Mouse (Mus musculus): ENCODE results near the gene Afmid. TPM values are rescaled to one million over a fixed set of nuclear protein-coding genes. Genes with fewer than 3 reads are reported as not detected.

Gene Afmid
- 17.5 and 20.8 TPM in 2 replicates for polyA plus RNA-seq (2015; fragmentation: Nextera tagmentation; extraction: Ambion mirVana)

GRCm38 (mm10) chr11:117825333-117826101 is at the start of gene Afmid, which contains the start of gene Tk1:
TSS of gene Afmid (plus strand) at chr11:117825924.
TSS of gene Tk1 (minus strand) at chr11:117826092.
- Histone ChIP-seq H3K27ac (ENCODE audit: low read length) (peak within 1 kb of the TSS; percentile 99), H3K4me1 (ENCODE audit: control insufficient read depth, insufficient read depth, low read length) (peaks cover 76% of the 10 kb centered on the region), H3K4me3 (ENCODE audit: low read length) (peak within 1 kb of the TSS; percentile 74), H3K9ac (ENCODE audit: low read length) (peak within 1 kb of the TSS; percentile 82), H3K27me3 (ENCODE audit: control insufficient read depth, insufficient read depth, low read length) (no peaks in the 10 kb centered on the region), H3K4me2 (ENCODE audit: low read depth, low read length) (peak within 1 kb of the TSS; percentile 90), H3K9me3 (replicated peaks; ENCODE audit: control insufficient read depth, low read length) (no peaks in the 10 kb centered on the region), H3K36me3 (ENCODE audit: control insufficient read depth, insufficient read depth) (peaks cover 13% of the 10 kb centered on the region; the same call in 1 of the 2 replicates)
- peak; percentile 18 for ATAC-seq (replicated peaks; ENCODE audit: extremely low read depth, insufficient read depth, low FRiP score)
- under 1% methylated on average over 34 of the region's 34 CpGs for WGBS

DNA sequence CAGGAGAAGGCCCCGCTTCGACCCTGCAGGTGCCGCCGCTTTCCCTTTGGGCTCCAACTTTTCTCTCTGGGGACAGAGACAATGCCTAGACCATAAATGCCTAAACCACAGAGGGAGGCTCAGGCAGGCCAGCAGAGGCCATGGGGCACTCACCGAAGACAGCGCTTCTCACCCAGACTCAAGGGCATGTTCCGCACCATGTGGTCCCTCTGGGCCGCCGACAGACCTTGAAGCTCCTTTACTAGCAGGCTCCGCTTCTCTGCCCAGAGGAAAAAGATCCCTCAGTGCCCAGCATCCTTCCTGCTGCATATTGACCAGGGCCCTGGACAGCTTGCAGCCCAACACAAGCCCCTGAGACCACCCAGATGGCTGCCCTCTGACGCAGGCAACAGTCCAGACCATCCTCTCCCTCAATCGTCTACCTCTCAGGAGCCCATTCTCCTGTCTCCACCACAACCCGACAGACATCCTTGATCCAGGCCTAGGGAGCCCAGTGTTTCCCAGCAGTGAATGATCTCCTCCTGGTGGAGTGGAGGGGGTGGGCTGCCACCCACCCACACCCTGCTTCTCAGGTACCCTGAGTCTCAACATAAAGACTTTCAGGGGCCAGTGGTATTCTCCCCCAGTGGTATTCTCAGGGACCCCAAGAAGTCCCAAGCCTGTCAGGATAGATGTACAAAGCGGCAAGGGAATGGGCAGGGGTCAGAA is 49.5 kb upstream of the Afmid start:
- 91% methylated on average over 14 of the region's 14 CpGs for WGBS
- no peaks in the 10 kb centered on the region for H3K27me3 ChIP-seq (ENCODE audit: control insufficient read depth, insufficient read depth, low read length)
- peaks cover 17% of the 10 kb centered on the region for H3K4me1 ChIP-seq (ENCODE audit: control insufficient read depth, insufficient read depth, low read length)
- H3K9me3 ChIP-seq (replicated peaks; ENCODE audit: control insufficient read depth, low read length) = no peaks in the 10 kb centered on the region
- peaks cover 5% of the 10 kb centered on the region; the same call in 1 of the 2 replicates for H3K36me3 ChIP-seq (ENCODE audit: control insufficient read depth, insufficient read depth)
- H3K27ac ChIP-seq (ENCODE audit: low read length) = no peak overlapping the region
- H3K4me3 ChIP-seq (ENCODE audit: low read length) = no peak overlapping the region
- no peak overlapping the region for H3K4me2 ChIP-seq (ENCODE audit: low read depth, low read length)
- ATAC-seq (replicated peaks; ENCODE audit: extremely low read depth, insufficient read depth, low FRiP score) = no peak
- no peak overlapping the region for H3K9ac ChIP-seq (ENCODE audit: low read length)

- H3K9me3 ChIP-seq (replicated peaks; ENCODE audit: control insufficient read depth, low read length) = no peaks in the 10 kb centered on the region
- 88% methylated on average over 5 of the region's 5 CpGs for WGBS
- no peak overlapping the region for H3K4me2 ChIP-seq (ENCODE audit: low read depth, low read length)
- H3K27ac ChIP-seq (ENCODE audit: low read length) = no peak overlapping the region
- H3K27me3 ChIP-seq (ENCODE audit: control insufficient read depth, insufficient read depth, low read length) = no peaks in the 10 kb centered on the region
- no peak overlapping the region for H3K9ac ChIP-seq (ENCODE audit: low read length)
- peaks cover 25% of the 10 kb centered on the region for H3K4me1 ChIP-seq (ENCODE audit: control insufficient read depth, insufficient read depth, low read length)
- no peak overlapping the region for H3K4me3 ChIP-seq (ENCODE audit: low read length)
- no peak for ATAC-seq (replicated peaks; ENCODE audit: extremely low read depth, insufficient read depth, low FRiP score)
- H3K36me3 ChIP-seq (ENCODE audit: control insufficient read depth, insufficient read depth) = no peaks in the 10 kb centered on the region; the same call in 1 of the 2 replicates
Measured at GRCm38 (mm10) chr11:117777111-117777510, 48.6 kb upstream of the Afmid start.

- no peaks in the 10 kb centered on the region; the same call in 1 of the 2 replicates for H3K36me3 ChIP-seq (ENCODE audit: control insufficient read depth, insufficient read depth)
- 94% methylated on average over 11 of the region's 11 CpGs for WGBS
- peaks cover 31% of the 10 kb centered on the region for H3K4me1 ChIP-seq (ENCODE audit: control insufficient read depth, insufficient read depth, low read length)
- H3K9me3 ChIP-seq (replicated peaks; ENCODE audit: control insufficient read depth, low read length) = no peaks in the 10 kb centered on the region
- H3K4me2 ChIP-seq (ENCODE audit: low read depth, low read length) = no peak overlapping the region
- H3K4me3 ChIP-seq (ENCODE audit: low read length) = no peak overlapping the region
- H3K27ac ChIP-seq (ENCODE audit: low read length) = no peak overlapping the region
- no peak overlapping the region for H3K9ac ChIP-seq (ENCODE audit: low read length)
- no peaks in the 10 kb centered on the region for H3K27me3 ChIP-seq (ENCODE audit: control insufficient read depth, insufficient read depth, low read length)
- ATAC-seq (replicated peaks; ENCODE audit: extremely low read depth, insufficient read depth, low FRiP score) = no peak
Measured at GRCm38 (mm10) chr11:117778031-117778430, 47.7 kb upstream of the Afmid start.

DNA sequence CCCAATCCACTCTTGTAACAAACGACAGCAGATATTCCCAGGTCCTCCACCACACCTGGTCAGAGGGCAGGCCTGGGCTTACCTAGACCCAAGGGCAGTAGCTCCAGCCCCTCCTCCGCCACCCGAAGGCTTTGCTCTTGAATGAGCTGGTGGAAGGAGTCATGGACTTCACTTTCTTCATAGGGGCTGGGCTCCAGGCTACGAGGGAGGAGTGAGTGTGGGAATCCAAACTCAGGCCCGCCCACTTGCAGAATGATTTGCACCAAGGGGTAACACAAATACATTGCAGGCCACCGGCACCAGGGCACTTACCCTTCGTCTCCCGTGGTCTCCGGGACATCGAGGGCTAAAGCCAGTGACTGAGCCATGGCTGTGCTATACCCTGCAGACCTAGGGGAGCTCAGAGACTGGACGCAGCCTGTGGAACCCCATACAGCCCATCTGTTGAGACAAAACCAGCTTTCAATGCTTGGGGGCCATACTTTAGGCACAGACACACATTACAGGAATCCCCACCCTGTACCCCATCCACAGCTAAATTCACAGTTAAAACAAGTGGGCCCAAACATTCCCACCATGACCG is 46.8 kb upstream of the Afmid start:
- no peaks in the 10 kb centered on the region for H3K27me3 ChIP-seq (ENCODE audit: control insufficient read depth, insufficient read depth, low read length)
- no peaks in the 10 kb centered on the region for H3K9me3 ChIP-seq (replicated peaks; ENCODE audit: control insufficient read depth, low read length)
- H3K9ac ChIP-seq (ENCODE audit: low read length) = peak overlapping the region; percentile 76
- H3K27ac ChIP-seq (ENCODE audit: low read length) = peak overlapping the region; percentile 90
- 56% methylated on average over 12 of the region's 12 CpGs for WGBS
- no peak for ATAC-seq (replicated peaks; ENCODE audit: extremely low read depth, insufficient read depth, low FRiP score)
- peak overlapping the region; percentile 59 for H3K4me3 ChIP-seq (ENCODE audit: low read length)
- peak overlapping the region; percentile 98 for H3K4me2 ChIP-seq (ENCODE audit: low read depth, low read length)
- H3K36me3 ChIP-seq (ENCODE audit: control insufficient read depth, insufficient read depth) = no peaks in the 10 kb centered on the region; the same call in 1 of the 2 replicates
- peaks cover 33% of the 10 kb centered on the region for H3K4me1 ChIP-seq (ENCODE audit: control insufficient read depth, insufficient read depth, low read length)

- ATAC-seq (replicated peaks; ENCODE audit: extremely low read depth, insufficient read depth, low FRiP score) = peak; percentile 14; the same call in 1 of the 2 replicates
- Histone ChIP-seq H3K4me1 (ENCODE audit: control insufficient read depth, insufficient read depth, low read length) (peaks cover 33% of the 10 kb centered on the region), H3K4me3 (ENCODE audit: low read length) (peak overlapping the region; percentile 59), H3K9me3 (replicated peaks; ENCODE audit: control insufficient read depth, low read length) (no peaks in the 10 kb centered on the region), H3K27me3 (ENCODE audit: control insufficient read depth, insufficient read depth, low read length) (no peaks in the 10 kb centered on the region; the same call in 1 of the 2 replicates), H3K36me3 (ENCODE audit: control insufficient read depth, insufficient read depth) (no peaks in the 10 kb centered on the region; the same call in 1 of the 2 replicates), H3K27ac (ENCODE audit: low read length) (peak overlapping the region; percentile 90), H3K4me2 (ENCODE audit: low read depth, low read length) (peak overlapping the region; percentile 98), H3K9ac (ENCODE audit: low read length) (peak overlapping the region; percentile 76)
- 4% methylated on average over 38 of the region's 38 CpGs for WGBS
Measured at GRCm38 (mm10) chr11:117779434-117780198, 46.1 kb upstream of the Afmid start.

GRCm38 (mm10) chr11:117780199-117780515 is 45.6 kb upstream of the Afmid start:
- H3K4me1 ChIP-seq (ENCODE audit: control insufficient read depth, insufficient read depth, low read length) = peaks cover 33% of the 10 kb centered on the region
- peak overlapping the region; percentile 76 for H3K9ac ChIP-seq (ENCODE audit: low read length)
- peak overlapping the region; percentile 59 for H3K4me3 ChIP-seq (ENCODE audit: low read length)
- H3K9me3 ChIP-seq (replicated peaks; ENCODE audit: control insufficient read depth, low read length) = no peaks in the 10 kb centered on the region
- WGBS = 1% methylated on average over 17 of the region's 17 CpGs
- H3K27ac ChIP-seq (ENCODE audit: low read length) = peak overlapping the region; percentile 90
- H3K36me3 ChIP-seq (ENCODE audit: control insufficient read depth, insufficient read depth) = no peaks in the 10 kb centered on the region; the same call in 1 of the 2 replicates
- ATAC-seq (replicated peaks; ENCODE audit: extremely low read depth, insufficient read depth, low FRiP score) = peak; percentile 1; the same call in 1 of the 2 replicates
- H3K4me2 ChIP-seq (ENCODE audit: low read depth, low read length) = peak overlapping the region; percentile 98
- no peaks in the 10 kb centered on the region; the same call in 1 of the 2 replicates for H3K27me3 ChIP-seq (ENCODE audit: control insufficient read depth, insufficient read depth, low read length)

- Histone ChIP-seq H3K4me1 (ENCODE audit: control insufficient read depth, insufficient read depth, low read length) (peaks cover 33% of the 10 kb centered on the region), H3K4me2 (ENCODE audit: low read depth, low read length) (peak overlapping the region; percentile 98)
- WGBS = 2% methylated on average over 19 of the region's 19 CpGs
Measured at GRCm38 (mm10) chr11:117780582-117781111, 45.1 kb upstream of the Afmid start.

More at GRCm38 (mm10) chr11:117780582-117781111, 45.1 kb upstream of the Afmid start:
- peak overlapping the region; percentile 76 for H3K9ac ChIP-seq (ENCODE audit: low read length)
- peak overlapping the region; percentile 90 for H3K27ac ChIP-seq (ENCODE audit: low read length)
- peak overlapping the region; percentile 59 for H3K4me3 ChIP-seq (ENCODE audit: low read length)
- H3K36me3 ChIP-seq (ENCODE audit: control insufficient read depth, insufficient read depth) = no peaks in the 10 kb centered on the region; the same call in 1 of the 2 replicates
- ATAC-seq (replicated peaks; ENCODE audit: extremely low read depth, insufficient read depth, low FRiP score) = peak; percentile 75
- no peaks in the 10 kb centered on the region; the same call in 1 of the 2 replicates for H3K27me3 ChIP-seq (ENCODE audit: control insufficient read depth, insufficient read depth, low read length)
- H3K9me3 ChIP-seq (replicated peaks; ENCODE audit: control insufficient read depth, low read length) = no peaks in the 10 kb centered on the region
